Mouse (Mus musculus) liver, embryonic 15.5 days (tissue): ENCODE data around the gene Ubxn2a. TPM values are rescaled to one million over a fixed set of nuclear protein-coding genes. Genes with fewer than 3 reads are reported as not detected.
"Not testable (repeated sequence)": the region's sequence is repeated elsewhere in the genome, so short reads cannot be mapped to it uniquely, and the experiment has no call there.

Experiments
- ATAC-seq: fragments of 200-750 bp; cut with Nextera tagmentation; 2 replicates; pipeline ENCODE4 v1.8.0; 2017; ENCODE audit warnings: moderate number of reproducible peaks, mild to moderate bottlenecking, moderate library complexity; ENCODE audit not compliant: insufficient read depth
- H3K27ac ChIP-seq: fragments of 300-500 bp; sonication (generic); replicated peaks from 2 replicates; pipeline ENCODE4 v1.5.1; 2015; ENCODE audit warnings: mild to moderate bottlenecking, inconsistent platforms
- H3K27me3 ChIP-seq: fragments of 300-500 bp; sonication (generic); 2 replicates; pipeline ENCODE4 v1.6.1; 2015; ENCODE audit warnings: mild to moderate bottlenecking, inconsistent platforms
- H3K36me3 ChIP-seq: fragments of 300-500 bp; sonication (generic); replicated peaks from 2 replicates; pipeline ENCODE4 v1.6.1; 2015; ENCODE audit warnings: moderate library complexity, mild to moderate bottlenecking, inconsistent platforms
- H3K4me1 ChIP-seq: fragments of 300-500 bp; sonication (generic); replicated peaks from 2 replicates; pipeline ENCODE4 v1.6.1; 2015; ENCODE audit warnings: inconsistent platforms
- H3K4me2 ChIP-seq: fragments of 300-500 bp; sonication (generic); 2 replicates; pipeline ENCODE4 v1.6.1; 2015; ENCODE audit warnings: moderate library complexity, mild to moderate bottlenecking, inconsistent platforms
- H3K4me3 ChIP-seq: fragments of 300-500 bp; sonication (generic); replicated peaks from 2 replicates; pipeline ENCODE4 v1.5.1; 2015; ENCODE audit warnings: mild to moderate bottlenecking, inconsistent platforms
- H3K9ac ChIP-seq: fragments of 300-500 bp; sonication (generic); 2 replicates; pipeline ENCODE4 v1.6.1; 2015; ENCODE audit warnings: moderate library complexity, mild to moderate bottlenecking, inconsistent platforms
- H3K9me3 ChIP-seq: fragments of 300-500 bp; sonication (generic); replicated peaks from 2 replicates; pipeline ENCODE4 v1.6.1; 2016; ENCODE audit warnings: inconsistent platforms
- WGBS: fragments of 180-500 bp; shearing (Covaris S2); methylation state at CpG from one replicate; pipeline ENCODE4 v1.1.7; 2015; ENCODE audit warnings: mixed read lengths; ENCODE audit not compliant: insufficient replicate concordance; 5-methylcytosine and 5-hydroxymethylcytosine counted together
- polyA plus RNA-seq: library from polyadenylated mRNA; unstranded; fragments of >200 nt; fragmentation: Nextera tagmentation; extraction: Ambion mirVana; gene quantifications from 2 replicates; pipeline ENCODE4 v1.2.1, GENCODE M21; 2015

Ubxn2a gene
- polyA plus RNA-seq, 1 experiment from 2014 or later, result 26.9 TPM

DNA sequence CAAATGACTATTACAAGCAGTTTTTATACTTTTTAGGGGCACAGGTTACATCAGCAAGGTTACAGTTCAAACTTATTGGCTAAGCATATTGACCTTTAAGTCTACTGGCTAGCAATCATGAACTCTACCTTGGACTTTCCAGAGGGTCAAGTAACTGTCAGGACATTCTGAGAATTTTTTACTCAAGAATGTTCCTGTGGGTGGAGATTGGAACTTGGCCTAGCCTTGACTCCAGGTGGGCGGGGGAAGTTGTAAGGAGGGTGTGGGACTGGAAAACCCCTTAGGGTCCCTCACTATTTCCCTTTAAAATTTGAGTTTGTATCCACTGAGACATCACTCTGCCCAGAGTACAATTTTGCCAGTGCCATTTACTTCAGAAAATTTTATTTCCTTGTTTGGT lies 3.0 kb upstream of the Ubxn2a start:
- H3K4me2 ChIP-seq, H3K9me3 ChIP-seq, H3K27me3 ChIP-seq, H3K4me3 ChIP-seq, ATAC-seq, H3K27ac ChIP-seq, H3K36me3 ChIP-seq, H3K9ac ChIP-seq: not testable (repeated sequence)
- H3K4me1 ChIP-seq, result peaks cover 19% of the 10 kb centered on the region
- 74% methylated on average over 1 of the region's 1 CpGs for WGBS

DNA sequence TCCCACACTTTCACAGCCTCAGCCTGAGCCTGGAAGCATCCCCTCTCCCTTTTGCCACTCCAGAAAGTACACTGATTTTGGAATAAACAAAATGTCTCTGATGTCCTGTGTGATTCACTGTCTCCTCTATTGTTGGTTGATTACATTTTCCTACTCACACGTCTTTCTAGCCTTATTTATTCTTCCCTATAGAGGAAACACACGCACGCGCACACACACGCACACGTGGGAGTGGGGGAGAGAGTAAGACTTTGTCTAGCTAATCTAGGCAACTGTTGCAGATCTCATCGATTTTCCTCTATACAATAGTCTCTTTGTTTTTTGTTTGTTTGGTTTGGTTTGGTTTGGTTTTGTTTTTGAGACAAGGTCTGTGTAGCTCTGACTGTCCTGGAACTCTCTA lies 886 bp upstream of the Ubxn2a start:
- Histone ChIP-seq H3K4me2 (peak overlapping the region; percentile 89), H3K9me3 (no peaks in the 10 kb centered on the region), H3K36me3 (peaks cover 12% of the 10 kb centered on the region; the same call in 1 of the 2 replicates), H3K4me1 (peaks cover 31% of the 10 kb centered on the region), H3K27ac (peak overlapping the region; percentile 99), H3K4me3 (peak overlapping the region; percentile 93), H3K9ac (no peak overlapping the region), H3K27me3 (no peaks in the 10 kb centered on the region)
- no peak for ATAC-seq
- 81% methylated on average over 7 of the region's 7 CpGs for WGBS

GRCm38 (mm10) chr12:4906476-4906875 lies 1.0 kb downstream of the Ubxn2a start:
- Histone ChIP-seq H3K4me3 (peak overlapping the region; percentile 93), H3K27me3 (no peaks in the 10 kb centered on the region), H3K36me3 (peaks cover 22% of the 10 kb centered on the region), H3K27ac (peak overlapping the region; percentile 99), H3K9ac (peak overlapping the region; percentile 97), H3K4me1 (peaks cover 35% of the 10 kb centered on the region), H3K4me2 (peak overlapping the region; percentile 89), H3K9me3 (no peaks in the 10 kb centered on the region)
- 13% methylated on average over 7 of the region's 7 CpGs for WGBS
- ATAC-seq, result no peak

DNA sequence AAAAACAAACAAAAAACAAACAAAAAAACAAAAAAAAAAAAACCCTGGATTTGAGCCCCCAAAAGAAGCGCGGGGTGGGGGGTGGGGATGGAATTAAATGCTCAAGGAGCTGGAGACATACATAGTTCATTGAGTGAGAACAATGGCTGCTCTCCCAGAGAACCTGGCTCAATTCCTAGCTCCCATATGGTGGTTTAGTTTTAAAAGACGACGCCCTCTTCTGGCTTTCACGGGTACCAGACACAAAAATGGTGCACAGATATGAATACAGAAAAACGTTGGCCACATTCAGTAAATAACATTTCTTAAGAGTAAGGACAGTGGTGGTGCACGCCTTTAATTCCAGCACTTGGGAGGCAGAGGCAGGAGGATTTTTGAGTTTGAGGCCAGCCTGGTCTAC lies 1.6 kb downstream of the Ubxn2a start:
- H3K27me3 ChIP-seq, result no peaks in the 10 kb centered on the region
- peak overlapping the region; percentile 99 for H3K27ac ChIP-seq
- H3K36me3 ChIP-seq, result peaks cover 27% of the 10 kb centered on the region
- 54% methylated on average over 7 of the region's 7 CpGs for WGBS
- peak overlapping the region; percentile 97 for H3K9ac ChIP-seq
- H3K4me1 ChIP-seq, result peaks cover 35% of the 10 kb centered on the region
- H3K4me3 ChIP-seq, result peak overlapping the region; percentile 93
- H3K9me3 ChIP-seq, result no peaks in the 10 kb centered on the region
- H3K4me2 ChIP-seq, result peak overlapping the region; percentile 89
- no peak for ATAC-seq

- Histone ChIP-seq H3K4me2 (no peak overlapping the region), H3K4me3 (no peak overlapping the region), H3K27ac (no peak overlapping the region), H3K9me3 (no peaks in the 10 kb centered on the region), H3K9ac (no peak overlapping the region), H3K4me1 (0 out of 2 replicates have a peak, but pooled peaks cover under 1% of the 10 kb centered on the region), H3K36me3 (peaks cover 39% of the 10 kb centered on the region), H3K27me3 (no peaks in the 10 kb centered on the region)
- 87% methylated on average over 5 of the region's 5 CpGs for WGBS
- no peak for ATAC-seq
These were observed 9.5 kb downstream of the Ubxn2a start for GRCm38 (mm10) chr12:4898024-4898423.

- H3K27ac ChIP-seq, result no peak overlapping the region
- peaks cover 19% of the 10 kb centered on the region for H3K4me1 ChIP-seq
- no peak overlapping the region for H3K4me2 ChIP-seq
- peaks cover 60% of the 10 kb centered on the region for H3K36me3 ChIP-seq
- WGBS, result 40% methylated on average over 1 of the region's 1 CpGs
- H3K4me3 ChIP-seq, result no peak overlapping the region
- no peaks in the 10 kb centered on the region for H3K27me3 ChIP-seq
- H3K9ac ChIP-seq, result no peak overlapping the region
- H3K9me3 ChIP-seq, result no peaks in the 10 kb centered on the region
- no peak for ATAC-seq
These were observed 17.6 kb downstream of the Ubxn2a start for GRCm38 (mm10) chr12:4889891-4890290.

DNA sequence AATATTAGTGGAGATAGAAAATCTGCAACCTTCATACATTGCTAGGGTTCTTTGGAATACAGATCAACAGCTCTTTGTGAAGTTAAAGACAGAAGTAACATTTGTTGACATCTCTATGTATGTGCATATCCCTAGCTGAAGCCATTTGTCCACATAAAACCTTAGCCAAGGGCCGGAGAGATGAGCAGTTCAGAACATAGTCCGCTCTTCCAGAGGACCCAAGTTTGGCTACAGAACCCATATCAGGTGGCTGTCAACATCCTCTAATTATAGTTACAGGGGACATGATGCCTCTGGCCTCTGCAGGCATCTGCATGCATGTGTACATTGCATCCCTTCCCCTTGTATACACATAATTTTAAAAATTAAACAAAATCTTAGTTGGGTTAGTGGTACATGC lies 18.3 kb downstream of the Ubxn2a start:
- WGBS, result 84% methylated on average over 2 of the region's 2 CpGs
- H3K4me2 ChIP-seq, result no peak overlapping the region
- H3K27ac ChIP-seq, result 0 out of 2 replicates have a peak overlapping the region, but pooled peaks have one; percentile 34
- no peak overlapping the region for H3K9ac ChIP-seq
- H3K4me1 ChIP-seq, result peaks cover 19% of the 10 kb centered on the region
- H3K9me3 ChIP-seq, result no peaks in the 10 kb centered on the region
- peaks cover 64% of the 10 kb centered on the region for H3K36me3 ChIP-seq
- ATAC-seq, result no peak
- H3K4me3 ChIP-seq, result no peak overlapping the region
- no peaks in the 10 kb centered on the region for H3K27me3 ChIP-seq

GRCm38 (mm10) chr12:4888739-4889138 lies 18.8 kb downstream of the Ubxn2a start:
- Histone ChIP-seq H3K27me3 (no peaks in the 10 kb centered on the region), H3K9me3 (no peaks in the 10 kb centered on the region), H3K9ac (no peak overlapping the region), H3K4me3 (no peak overlapping the region), H3K4me1 (peaks cover 19% of the 10 kb centered on the region), H3K4me2 (no peak overlapping the region), H3K36me3 (peaks cover 64% of the 10 kb centered on the region), H3K27ac (no peak overlapping the region)
- ATAC-seq, result peak; percentile 84

- 77% methylated on average over 4 of the region's 4 CpGs for WGBS
- H3K36me3 ChIP-seq, result peaks cover 61% of the 10 kb centered on the region
- not testable (repeated sequence) for ATAC-seq
These were observed 20.9 kb downstream of the Ubxn2a start for GRCm38 (mm10) chr12:4886581-4886980.

GRCm38 (mm10) chr12:4885062-4885461 lies 22.4 kb downstream of the Ubxn2a start:
- Histone ChIP-seq H3K4me2 (no peak overlapping the region), H3K4me3 (no peak overlapping the region), H3K27me3 (no peaks in the 10 kb centered on the region), H3K27ac (no peak overlapping the region), H3K9ac (no peak overlapping the region), H3K4me1 (peaks cover 17% of the 10 kb centered on the region), H3K36me3 (peaks cover 60% of the 10 kb centered on the region), H3K9me3 (no peaks in the 10 kb centered on the region)
- no peak for ATAC-seq
- 78% methylated on average over 1 of the region's 1 CpGs for WGBS

More at GRCm38 (mm10) chr12:4886581-4886980, 20.9 kb downstream of the Ubxn2a start:
- not testable (repeated sequence) for H3K4me2 ChIP-seq, H3K27ac ChIP-seq, H3K9me3 ChIP-seq, H3K9ac ChIP-seq, H3K4me3 ChIP-seq, H3K27me3 ChIP-seq
- peaks cover 19% of the 10 kb centered on the region for H3K4me1 ChIP-seq

- Histone ChIP-seq H3K9ac (no peak overlapping the region), H3K36me3 (peaks cover 68% of the 10 kb centered on the region), H3K27me3 (no peaks in the 10 kb centered on the region), H3K27ac (no peak overlapping the region), H3K4me2 (no peak overlapping the region), H3K4me3 (no peak overlapping the region), H3K9me3 (no peaks in the 10 kb centered on the region), H3K4me1 (0 out of 2 replicates have a peak, but pooled peaks cover 4% of the 10 kb centered on the region)
- no peak for ATAC-seq
- 82% methylated on average over 2 of the region's 2 CpGs for WGBS
These were observed 25.4 kb downstream of the Ubxn2a start for GRCm38 (mm10) chr12:4882086-4882485.

GRCm38 (mm10) chr12:4879048-4879447 lies 28.5 kb downstream of the Ubxn2a start:
- no peak overlapping the region for H3K4me2 ChIP-seq
- H3K9ac ChIP-seq, result no peak overlapping the region
- ATAC-seq, result no peak
- H3K36me3 ChIP-seq, result peaks cover 49% of the 10 kb centered on the region
- no peak overlapping the region for H3K27ac ChIP-seq
- no peaks in the 10 kb centered on the region for H3K9me3 ChIP-seq
- 83% methylated on average over 5 of the region's 5 CpGs for WGBS
- peaks cover 24% of the 10 kb centered on the region for H3K4me1 ChIP-seq
- H3K4me3 ChIP-seq, result no peak overlapping the region
- no peaks in the 10 kb centered on the region for H3K27me3 ChIP-seq
